Mouse (Mus musculus): Measurements from ENCODE around the gene Kcna2.

Gene Kcna2

DNA sequence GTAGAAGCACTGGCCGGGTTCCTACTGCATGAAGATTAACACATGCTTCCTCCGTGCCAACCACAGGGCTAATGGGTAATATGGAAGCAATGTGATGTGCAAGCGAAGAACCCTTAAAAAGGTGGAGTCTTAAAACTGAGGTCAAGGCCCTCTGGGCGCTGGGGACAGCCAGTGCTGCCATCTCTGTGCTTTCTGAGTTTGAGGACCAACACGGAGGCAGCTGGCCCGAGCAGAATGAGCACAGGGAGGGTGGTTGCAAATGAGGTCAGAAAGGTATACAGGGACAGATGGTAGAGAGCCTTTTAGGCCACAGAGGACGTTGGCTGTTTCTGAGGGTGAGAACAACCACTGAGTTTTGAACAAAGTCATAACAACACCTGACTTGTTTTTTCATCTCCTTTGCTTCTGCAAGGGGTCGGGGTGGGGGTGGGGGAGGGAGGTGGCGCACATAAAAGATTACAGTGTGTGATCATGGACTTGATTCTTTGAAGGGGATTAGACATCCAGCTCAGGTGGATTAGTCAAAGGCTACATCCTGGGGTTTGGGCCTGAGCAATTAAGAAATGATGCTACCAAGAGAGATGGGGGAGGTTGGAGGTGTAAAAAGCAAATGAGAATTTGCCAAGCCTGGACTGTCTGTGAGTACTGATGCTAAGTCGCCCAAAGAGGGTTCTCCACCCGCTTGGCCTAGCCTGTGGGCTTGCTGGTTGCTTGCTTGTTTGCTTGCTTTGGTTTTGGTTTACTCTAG, 10.4 kb upstream of the Kcna2 start:
- no peak for TF ChIP-seq GATA4 (IDR thresholded peaks at IDR 0.05; ENCODE audit: insufficient replicate concordance, low read length)

- TF ChIP-seq GATA4 (IDR thresholded peaks at IDR 0.05; ENCODE audit: insufficient replicate concordance, low read length) = no peak
These were observed 6.9 kb upstream of the Kcna2 start for GRCm38 (mm10) chr3:107094028-107094427.

GRCm38 (mm10) chr3:107096269-107096731, 4.6 kb upstream of the Kcna2 start:
- no peak for TF ChIP-seq GATA4 (IDR thresholded peaks at IDR 0.05; ENCODE audit: insufficient replicate concordance, low read length)

- TF ChIP-seq GATA4 (IDR thresholded peaks at IDR 0.05; ENCODE audit: insufficient replicate concordance, low read length) = no peak
These were observed 1.1 kb upstream of the Kcna2 start for GRCm38 (mm10) chr3:107099866-107100265.

- no peak for TF ChIP-seq GATA4 (IDR thresholded peaks at IDR 0.05; ENCODE audit: insufficient replicate concordance, low read length)
These were observed 475 bp downstream of the Kcna2 start for GRCm38 (mm10) chr3:107101456-107101786.

GRCm38 (mm10) chr3:107101787-107102651, 1.1 kb downstream of the Kcna2 start:
- no peak for TF ChIP-seq GATA4 (IDR thresholded peaks at IDR 0.05; ENCODE audit: insufficient replicate concordance, low read length)

DNA sequence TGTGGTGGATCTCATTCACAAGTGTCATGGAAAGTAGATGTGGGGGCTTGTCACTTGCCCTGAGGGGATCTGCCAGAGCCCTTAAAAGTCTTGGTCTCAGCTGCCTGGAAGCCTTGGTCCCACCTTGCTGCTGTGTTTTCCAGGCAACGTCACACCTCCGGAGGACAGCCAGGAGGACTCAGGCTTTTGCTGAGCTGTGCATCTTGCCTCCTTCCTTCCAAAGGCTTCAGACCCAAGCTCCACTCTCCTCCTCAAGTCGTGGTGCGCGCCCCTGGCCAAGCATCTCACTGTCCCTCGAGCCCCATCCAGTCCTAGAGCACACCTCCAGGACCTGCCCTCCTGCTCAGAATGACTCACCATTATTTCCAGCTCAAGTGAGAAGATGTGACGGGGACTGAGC, 2.1 kb downstream of the Kcna2 start:
- TF ChIP-seq GATA4 (IDR thresholded peaks at IDR 0.05; ENCODE audit: insufficient replicate concordance, low read length) = no peak

GRCm38 (mm10) chr3:107103462-107103861, 2.5 kb downstream of the Kcna2 start:
- TF ChIP-seq GATA4 (IDR thresholded peaks at IDR 0.05; ENCODE audit: insufficient replicate concordance, low read length) = no peak

- no peak for TF ChIP-seq GATA4 (IDR thresholded peaks at IDR 0.05; ENCODE audit: insufficient replicate concordance, low read length)
These were observed 5.0 kb downstream of the Kcna2 start for GRCm38 (mm10) chr3:107105986-107106385.

- no peak for TF ChIP-seq GATA4 (IDR thresholded peaks at IDR 0.05; ENCODE audit: insufficient replicate concordance, low read length)
These were observed 11.6 kb downstream of the Kcna2 start for GRCm38 (mm10) chr3:107112498-107112897.

DNA sequence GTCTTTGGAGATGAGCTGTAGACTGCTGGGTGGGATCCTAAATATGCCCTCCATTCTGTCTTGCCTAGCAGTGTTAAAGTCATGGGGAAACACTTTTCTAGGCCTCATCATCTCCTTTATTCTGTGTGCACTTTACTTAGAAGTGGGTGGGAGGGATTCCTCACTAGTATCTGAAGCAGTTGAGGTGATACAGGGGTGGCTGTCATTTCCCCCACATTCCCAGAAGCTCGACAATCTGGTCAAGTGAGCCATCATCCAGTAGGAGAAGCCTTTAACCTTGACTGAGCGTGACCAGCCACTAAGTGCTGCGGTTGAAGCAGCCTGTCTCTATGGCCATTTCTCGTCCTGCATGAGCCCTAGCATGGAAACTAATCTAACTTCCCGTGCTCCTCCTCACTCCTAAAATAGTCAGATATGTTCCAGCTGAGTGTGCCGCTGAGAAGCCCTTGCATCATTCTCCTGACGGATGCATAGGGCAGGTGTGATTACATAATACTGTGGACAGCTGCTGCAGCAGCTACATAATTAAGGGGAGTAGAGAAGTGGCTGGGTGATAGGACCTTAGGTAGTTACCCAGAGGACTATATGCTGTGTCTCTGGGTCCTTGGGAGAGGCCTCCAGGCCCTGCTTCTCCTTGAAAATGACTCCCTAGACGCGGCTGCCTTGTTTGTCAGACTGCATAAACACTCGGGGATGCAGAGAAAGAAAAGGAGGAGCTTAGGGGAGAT, 12.2 kb downstream of the Kcna2 start:
- no peak for TF ChIP-seq GATA4 (IDR thresholded peaks at IDR 0.05; ENCODE audit: insufficient replicate concordance, low read length)

- no peak for TF ChIP-seq GATA4 (IDR thresholded peaks at IDR 0.05; ENCODE audit: insufficient replicate concordance, low read length)
These were observed 13.1 kb downstream of the Kcna2 start for GRCm38 (mm10) chr3:107113771-107114737.

GRCm38 (mm10) chr3:107114941-107115340, 14.0 kb downstream of the Kcna2 start:
- no peak for TF ChIP-seq GATA4 (IDR thresholded peaks at IDR 0.05; ENCODE audit: insufficient replicate concordance, low read length)

GRCm38 (mm10) chr3:107115746-107116145, 14.8 kb downstream of the Kcna2 start:
- no peak for TF ChIP-seq GATA4 (IDR thresholded peaks at IDR 0.05; ENCODE audit: insufficient replicate concordance, low read length)
